Mouse (Mus musculus): ENCODE results near the gene Casd1.

Casd1 gene

GRCm38 (mm10) chr6:4600658-4601296 lies at the start of gene Casd1:
Gene Casd1, plus strand, starts transcription at chr6:4600839.
- peak; percentile 75 to 76 for DNase-seq (ENCODE audit: low spot score in 2 of 2)

DNA sequence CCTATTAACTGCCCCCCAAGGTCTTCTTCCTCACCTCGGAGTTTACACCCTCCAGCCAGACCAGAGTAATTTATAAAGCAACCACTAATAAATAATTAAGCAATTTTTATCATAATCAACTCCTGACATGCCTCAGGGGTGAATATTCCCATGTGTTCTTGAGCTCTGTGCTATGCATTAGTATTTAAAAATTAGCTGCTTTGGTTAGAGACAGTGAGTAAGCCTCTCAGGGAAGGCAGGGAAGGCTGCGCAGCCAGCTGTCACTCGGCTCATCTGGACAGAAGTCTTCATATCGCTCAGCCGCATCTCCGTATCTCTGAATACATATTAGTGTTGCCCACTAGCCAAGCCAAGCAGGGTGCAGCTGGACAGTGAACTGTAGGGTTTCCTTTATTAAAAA lies 45.3 kb upstream of the Casd1 start:
- DNase-seq (ENCODE audit: low spot score in 2 of 2): no peak

- DNase-seq (ENCODE audit: low spot score in 2 of 2): no peak
Measured at GRCm38 (mm10) chr6:4557086-4557485, 43.6 kb upstream of the Casd1 start.

DNA sequence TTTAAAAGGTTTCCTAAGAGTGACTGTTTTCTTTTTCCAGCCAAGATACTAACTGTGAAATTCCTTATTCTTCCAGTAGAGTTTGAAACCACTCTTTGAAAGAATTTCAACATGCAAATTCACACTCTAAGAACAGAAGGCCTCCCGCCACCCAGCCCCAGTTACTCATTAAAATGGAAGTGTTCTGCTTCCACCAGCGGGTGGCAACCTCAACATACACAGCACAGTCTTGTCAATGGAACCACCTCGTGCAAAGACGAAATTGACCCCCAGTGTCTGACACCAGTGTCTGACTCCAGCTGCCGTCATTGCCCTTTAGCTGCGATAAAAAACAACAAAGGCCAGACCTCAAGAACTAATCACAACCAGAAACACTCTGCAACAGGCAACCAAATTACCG lies 43.0 kb upstream of the Casd1 start:
- DNase-seq (ENCODE audit: low spot score in 2 of 2): peak; percentile 71 to 73

GRCm38 (mm10) chr6:4561156-4561555 lies 39.5 kb upstream of the Casd1 start:
- DNase-seq (ENCODE audit: low spot score in 2 of 2): no peak

DNA sequence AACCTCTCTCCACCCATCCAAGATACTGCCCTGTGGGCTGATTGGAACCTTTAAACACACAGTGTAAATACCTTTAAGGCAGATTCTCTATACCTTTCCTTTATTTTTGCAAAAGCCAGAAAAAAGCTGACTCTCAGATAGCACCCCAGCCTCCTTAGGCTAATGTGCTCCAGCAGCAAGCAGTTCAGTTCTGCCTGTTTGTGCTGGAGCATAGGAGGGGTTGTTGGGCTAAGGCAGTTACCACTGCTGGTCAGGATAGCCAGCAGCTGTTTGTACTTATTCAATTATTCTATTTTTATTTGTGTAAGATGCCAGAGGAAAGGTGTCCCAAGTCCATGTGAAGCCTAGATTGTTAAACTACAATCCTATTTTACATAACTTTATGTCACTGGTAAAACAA lies 39.0 kb upstream of the Casd1 start:
- no peak for DNase-seq (ENCODE audit: low spot score in 2 of 2)

DNA sequence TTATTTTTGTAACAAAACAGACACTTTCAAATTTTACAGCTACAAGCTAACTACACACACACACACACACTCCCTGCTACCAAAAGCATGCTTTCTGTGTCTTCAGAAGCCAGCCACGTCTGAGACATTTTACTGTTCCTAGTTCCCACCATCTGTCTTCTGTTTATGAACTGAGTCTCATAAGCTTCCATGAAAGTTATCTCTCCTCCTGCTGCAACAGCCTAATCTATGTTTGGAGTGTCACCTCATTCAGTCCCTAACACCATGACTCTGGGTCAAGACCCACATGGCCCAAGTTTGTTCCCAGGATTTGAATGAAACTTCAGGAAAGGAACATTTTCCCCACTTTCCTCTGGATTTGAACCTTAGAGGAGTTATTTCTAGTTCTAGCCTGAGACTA lies 38.2 kb upstream of the Casd1 start:
- no peak for DNase-seq (ENCODE audit: low spot score in 2 of 2)

- DNase-seq (ENCODE audit: low spot score in 2 of 2): no peak
Measured at GRCm38 (mm10) chr6:4563477-4563876, 37.2 kb upstream of the Casd1 start.

DNA sequence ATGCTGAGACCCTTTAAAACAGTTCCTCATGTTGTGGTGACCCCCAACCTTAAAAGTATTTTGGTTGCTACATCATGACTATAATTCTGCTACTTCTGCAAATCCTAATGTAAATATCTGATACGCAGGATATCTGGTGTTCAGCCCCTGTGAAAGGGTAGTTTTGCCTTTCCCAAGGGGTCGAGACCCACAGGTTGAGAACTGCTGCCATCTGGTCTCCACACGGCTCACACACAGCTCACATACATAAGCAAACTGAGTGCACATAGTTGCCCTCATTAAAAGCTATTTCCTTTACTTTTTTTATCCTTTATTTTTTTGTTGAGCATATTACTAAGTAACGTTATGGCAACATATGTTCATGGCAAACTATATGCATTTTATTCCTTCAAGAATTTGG lies 30.2 kb upstream of the Casd1 start:
- DNase-seq (ENCODE audit: low spot score in 2 of 2): no peak

- no peak for DNase-seq (ENCODE audit: low spot score in 2 of 2)
Measured at GRCm38 (mm10) chr6:4577756-4578155, 22.9 kb upstream of the Casd1 start.

- DNase-seq (ENCODE audit: low spot score in 2 of 2): no peak
Measured at GRCm38 (mm10) chr6:4578343-4578742, 22.3 kb upstream of the Casd1 start.

DNA sequence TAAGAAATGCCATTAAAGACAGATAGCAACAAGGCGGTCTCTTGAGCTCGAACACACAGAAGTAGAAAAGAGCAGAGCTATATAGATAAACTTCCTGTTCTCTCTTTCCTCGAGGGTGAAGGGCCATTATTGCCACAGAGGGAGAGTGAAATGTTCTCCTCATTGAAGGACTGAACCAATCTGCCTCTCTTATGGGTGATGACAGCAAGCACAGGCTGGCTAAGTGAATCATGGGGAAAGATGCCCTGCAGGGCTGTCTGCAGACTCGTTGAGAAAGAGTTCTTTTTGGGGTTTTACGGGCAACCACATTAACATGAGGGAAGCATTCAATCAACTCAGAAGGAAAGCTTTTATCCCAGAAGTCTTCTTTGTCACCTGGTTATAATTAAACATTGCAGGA lies 21.0 kb upstream of the Casd1 start:
- DNase-seq (ENCODE audit: low spot score in 2 of 2): no peak

GRCm38 (mm10) chr6:4583485-4583884 lies 17.2 kb upstream of the Casd1 start:
- DNase-seq (ENCODE audit: low spot score in 2 of 2): no peak

GRCm38 (mm10) chr6:4587946-4588345 lies 12.7 kb upstream of the Casd1 start:
- no peak for DNase-seq (ENCODE audit: low spot score in 2 of 2)

DNA sequence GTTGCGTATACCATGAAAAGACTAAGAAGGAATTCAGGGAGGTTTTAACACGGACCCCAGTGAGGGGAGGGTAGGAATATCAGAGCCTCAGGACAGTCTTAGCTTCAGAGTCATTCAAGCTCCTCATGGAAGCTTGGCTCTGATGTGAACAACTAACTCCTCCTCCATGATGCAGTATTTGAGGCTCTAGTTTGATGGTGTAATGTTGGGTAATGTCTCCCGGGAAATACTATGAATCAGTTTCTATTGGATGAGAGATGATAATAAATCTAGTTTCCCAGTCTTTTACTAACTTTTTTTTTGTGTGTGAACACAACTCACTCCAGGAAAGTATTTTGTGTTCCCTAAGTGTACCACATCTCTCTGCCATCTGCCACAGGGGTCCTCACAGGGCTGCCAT lies 11.9 kb upstream of the Casd1 start:
- no peak for DNase-seq (ENCODE audit: low spot score in 2 of 2)

GRCm38 (mm10) chr6:4590089-4590488 lies 10.6 kb upstream of the Casd1 start:
- DNase-seq (ENCODE audit: low spot score in 2 of 2): no peak

GRCm38 (mm10) chr6:4597711-4598110 lies 2.9 kb upstream of the Casd1 start:
- DNase-seq (ENCODE audit: low spot score in 2 of 2): no peak

DNA sequence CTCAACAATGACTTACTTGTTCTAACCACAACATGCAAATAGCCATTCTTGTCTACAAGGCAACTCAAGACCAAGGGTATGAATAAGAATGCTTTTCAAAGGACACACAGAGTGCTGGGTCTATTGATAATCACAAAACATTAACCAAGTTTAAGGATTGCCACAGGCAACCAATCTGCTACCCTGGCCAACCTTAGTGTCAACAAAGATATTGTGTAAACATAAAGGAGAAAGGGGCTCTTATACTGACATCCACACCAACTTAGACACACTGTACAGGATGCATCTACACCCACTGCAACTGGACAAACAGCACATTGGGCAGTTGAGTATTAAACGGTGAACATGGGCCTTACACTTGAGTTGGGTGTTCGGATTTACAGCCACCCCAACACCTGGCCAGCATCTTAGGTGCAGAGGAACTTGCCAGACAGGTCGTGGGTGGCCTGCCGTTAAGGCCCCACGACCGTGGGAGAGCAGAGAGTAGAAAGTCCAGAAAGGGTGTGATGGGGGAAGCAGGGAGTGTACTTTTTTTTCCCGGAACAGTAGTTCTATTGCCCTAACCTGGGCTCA lies 468 bp upstream of the Casd1 start:
- DNase-seq (ENCODE audit: low spot score in 2 of 2): no peak

DNA sequence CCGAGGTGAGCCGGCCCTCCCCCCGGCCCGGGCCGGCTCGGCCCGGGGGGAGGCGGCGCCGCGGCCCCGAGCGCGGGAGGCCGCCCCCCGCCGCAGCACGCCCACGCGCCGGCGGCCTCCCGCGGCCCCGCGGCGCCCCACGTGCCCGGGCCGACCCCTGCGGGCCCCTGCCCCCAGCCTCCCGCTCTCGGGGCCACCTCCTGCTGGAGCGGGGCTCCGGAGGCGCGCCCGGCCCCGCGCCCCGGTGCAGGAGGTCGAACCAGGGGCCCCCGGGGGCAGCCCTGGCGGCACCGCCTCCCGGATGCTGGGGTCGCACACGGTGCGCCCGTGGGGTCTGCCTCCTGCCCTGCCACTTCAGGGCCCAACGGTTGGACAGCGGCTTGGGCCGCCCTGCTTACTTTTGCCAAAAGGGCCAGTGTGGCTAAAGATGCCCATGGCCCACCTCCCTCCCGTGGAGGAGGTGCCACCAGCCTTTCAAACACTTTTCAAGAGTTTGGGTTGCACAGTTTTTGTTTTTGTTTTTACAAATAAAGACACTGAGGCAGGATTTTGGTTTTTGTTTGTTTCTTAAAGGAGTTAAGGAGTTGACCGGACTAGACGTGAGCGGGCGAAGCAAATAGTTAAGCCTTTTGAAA lies 775 bp downstream of the Casd1 start:
- DNase-seq (ENCODE audit: low spot score in 2 of 2): peak; percentile 43 to 45

- DNase-seq (ENCODE audit: low spot score in 2 of 2): no peak
Measured at GRCm38 (mm10) chr6:4602012-4602411, 1.4 kb downstream of the Casd1 start.

DNA sequence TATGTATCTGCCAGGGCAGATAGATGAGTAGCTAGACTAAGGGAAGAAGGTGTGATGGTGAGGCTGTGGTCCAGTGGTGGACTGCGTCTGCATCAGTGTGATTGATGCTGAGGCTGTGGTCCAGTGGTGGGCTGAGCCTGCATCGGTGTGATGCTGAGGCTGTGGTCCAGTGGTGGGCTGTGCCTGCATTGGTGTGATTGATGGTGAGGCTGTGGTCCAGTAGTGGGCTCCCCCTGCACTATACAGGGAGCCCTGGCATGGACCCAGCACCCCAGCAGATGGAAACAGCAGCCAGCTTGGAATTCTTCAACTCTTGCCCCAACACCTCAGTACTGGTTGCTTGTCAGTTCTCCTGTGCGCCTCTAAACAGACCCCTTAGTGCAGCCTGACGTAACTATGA lies 5.8 kb downstream of the Casd1 start:
- DNase-seq (ENCODE audit: low spot score in 2 of 2): no peak

DNA sequence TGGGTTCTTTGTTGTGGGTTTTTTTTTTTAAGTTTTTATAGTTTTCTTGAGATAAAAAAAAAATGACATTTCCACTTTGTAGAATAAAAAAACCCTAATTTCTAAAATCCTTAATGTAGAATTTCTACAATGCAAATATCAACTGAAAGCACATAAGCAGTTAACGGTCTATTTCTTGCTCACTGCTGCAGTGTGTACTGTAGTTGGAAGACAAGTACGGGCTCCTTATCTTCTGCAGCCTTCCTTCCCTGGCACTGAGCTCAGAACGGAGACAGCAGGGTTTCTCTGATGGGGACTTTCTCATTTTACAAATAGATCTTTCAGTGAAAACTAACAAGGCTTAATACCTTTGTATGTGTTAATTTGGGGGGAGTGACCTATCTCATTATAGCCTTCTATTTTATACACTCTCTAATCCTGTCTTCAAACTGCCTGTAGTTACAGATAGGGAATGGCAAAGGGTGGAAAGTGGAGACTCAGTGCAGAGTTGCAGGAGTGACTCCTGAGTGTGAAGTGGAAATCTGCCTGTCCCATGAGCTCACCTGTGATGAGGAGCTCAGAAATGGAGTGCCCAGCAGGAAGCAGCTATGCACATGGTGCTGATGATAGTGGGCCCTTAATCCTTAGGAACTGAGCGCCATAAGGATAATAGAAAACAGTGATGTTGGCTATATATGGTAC lies 9.7 kb downstream of the Casd1 start:
- DNase-seq (ENCODE audit: low spot score in 2 of 2): no peak

DNA sequence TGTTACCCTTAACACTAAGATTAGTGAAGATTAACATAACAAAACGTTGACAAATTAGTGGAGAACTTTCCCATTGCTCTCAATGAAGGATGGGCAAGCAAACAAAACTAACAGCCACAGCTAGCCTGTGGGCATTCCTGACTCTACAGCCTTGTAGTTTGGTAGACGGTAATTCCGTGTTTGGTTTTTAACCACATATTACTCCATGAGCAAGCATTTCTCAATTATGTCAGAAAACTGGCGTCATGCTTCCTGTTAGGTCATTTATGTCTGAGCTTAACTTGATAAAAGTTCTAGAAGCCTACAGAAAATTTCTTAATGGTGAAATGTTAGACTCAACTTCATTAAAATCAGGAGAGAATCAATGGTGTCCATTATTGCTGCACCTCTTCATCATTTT lies 11.2 kb downstream of the Casd1 start:
- no peak for DNase-seq (ENCODE audit: low spot score in 2 of 2)
